In genomic region chr19:18716374-18716773, GRCm38 (mm10) we compare ENCODE assay signal across 8 mouse cellular contexts. TPM values are rescaled to one million over a fixed set of nuclear protein-coding genes. Genes with fewer than 3 reads are reported as not detected.
DNase-seq lines count a peak whose midpoint lies in the region; ATAC-seq and TF ChIP-seq lines count a peak whose summit lies in the region.

No protein-coding gene starts in this region.

- H3K4me3 ChIP-seq in hindbrain, embryonic 11.5 days (ENCODE audit: low read depth, low read length), result no peak overlapping the region
- H3K4me3 ChIP-seq in hindbrain, embryonic 13.5 days, result no peak overlapping the region
- H3K4me3 ChIP-seq in stomach, postnatal 0 days (ENCODE audit: low read depth, low read length), result no peak overlapping the region

- no peak for ATAC-seq in hindbrain, embryonic 11.5 days (ENCODE audit: low FRiP score)
- ATAC-seq in hindbrain, embryonic 13.5 days (ENCODE audit: low FRiP score), result no peak
- peak; percentile 45 for ATAC-seq in megakaryocyte progenitor cell, adult 5-6 weeks (replicated peaks; ENCODE audit: poor library complexity)
- no peak for ATAC-seq in stomach, postnatal 0 days (ENCODE audit: low FRiP score, low TSS enrichment)

- H3K4me2 ChIP-seq in hindbrain, embryonic 11.5 days (replicated peaks; ENCODE audit: low read depth, low read length), result no peak overlapping the region
- H3K4me2 ChIP-seq in hindbrain, embryonic 13.5 days, result no peak overlapping the region
- no peak overlapping the region for H3K4me2 ChIP-seq in stomach, postnatal 0 days (replicated peaks; ENCODE audit: low read depth)

- no peaks in the 10 kb centered on the region for H3K36me3 ChIP-seq in hindbrain, embryonic 11.5 days (ENCODE audit: control insufficient read depth, insufficient read depth, low read length)
- H3K36me3 ChIP-seq in hindbrain, embryonic 13.5 days, result peaks cover 10% of the 10 kb centered on the region; the same call in 1 of the 2 replicates
- H3K36me3 ChIP-seq in stomach, postnatal 0 days (ENCODE audit: control insufficient read depth, insufficient read depth, low read length), result 0 out of 2 replicates have a peak, but pooled peaks cover 2% of the 10 kb centered on the region

- no peaks in the 10 kb centered on the region for H3K27me3 ChIP-seq in hindbrain, embryonic 11.5 days (ENCODE audit: control insufficient read depth, insufficient read depth, low read length)
- no peaks in the 10 kb centered on the region for H3K27me3 ChIP-seq in hindbrain, embryonic 13.5 days
- no peaks in the 10 kb centered on the region for H3K27me3 ChIP-seq in stomach, postnatal 0 days (ENCODE audit: control insufficient read depth, insufficient read depth, low read length)

- H3K9me3 ChIP-seq in hindbrain, embryonic 11.5 days (ENCODE audit: control insufficient read depth, low read length), result no peaks in the 10 kb centered on the region
- no peaks in the 10 kb centered on the region for H3K9me3 ChIP-seq in hindbrain, embryonic 13.5 days
- no peaks in the 10 kb centered on the region for H3K9me3 ChIP-seq in stomach, postnatal 0 days (ENCODE audit: control insufficient read depth, low read length)

- DNase-seq in hindbrain, embryonic 11.5 days (ENCODE audit: low spot score), result peak; percentile 82
- peak; percentile 17 for DNase-seq in Muller cell, postnatal 12 days (ENCODE audit: inconsistent ontology term)
- peak; percentile 86 to 88 for DNase-seq in cerebellum, postnatal 14 days
- peak; percentile 24 to 61 for DNase-seq in gastrocnemius, postnatal 4 days (ENCODE audit: low spot score in 2 of 2)
- DNase-seq in layer of hippocampus, postnatal 10 days (ENCODE audit: low spot score in 2 of 2), result peak; percentile 73 to 80
- DNase-seq in stomach, postnatal 0 days (ENCODE audit: low spot score), result peak; percentile 68

- no peaks in the 10 kb centered on the region; the same call in 1 of the 2 replicates for H3K4me1 ChIP-seq in hindbrain, embryonic 11.5 days (replicated peaks; ENCODE audit: control insufficient read depth, insufficient read depth, low read length)
- peaks cover 24% of the 10 kb centered on the region for H3K4me1 ChIP-seq in hindbrain, embryonic 13.5 days (replicated peaks)
- H3K4me1 ChIP-seq in stomach, postnatal 0 days (replicated peaks; ENCODE audit: control insufficient read depth, insufficient read depth), result no peaks in the 10 kb centered on the region; the same call in 1 of the 2 replicates

- no peak overlapping the region for H3K9ac ChIP-seq in hindbrain, embryonic 11.5 days (ENCODE audit: low read depth, low read length)
- no peak overlapping the region for H3K9ac ChIP-seq in hindbrain, embryonic 13.5 days
- no peak overlapping the region for H3K9ac ChIP-seq in stomach, postnatal 0 days (ENCODE audit: low read length)

- no peak for TF ChIP-seq EP300 in stomach, postnatal 0 days (optimal IDR thresholded peaks at IDR 0.05)

- peak; percentile 89 for TF ChIP-seq CTCF in stomach, postnatal 0 days (IDR thresholded peaks at IDR 0.05; ENCODE audit: low read depth)

- H3K27ac ChIP-seq in hindbrain, embryonic 11.5 days (ENCODE audit: low read depth, low read length), result no peak overlapping the region
- H3K27ac ChIP-seq in hindbrain, embryonic 13.5 days, result no peak overlapping the region
- no peak overlapping the region for H3K27ac ChIP-seq in stomach, postnatal 0 days (replicated peaks)

- WGBS in hindbrain, embryonic 11.5 days, result 56% methylated on average over 1 of the region's 1 CpGs
- 35% methylated on average over 1 of the region's 1 CpGs for WGBS in hindbrain, embryonic 13.5 days
- WGBS in stomach, postnatal 0 days, result 21% methylated on average over 1 of the region's 1 CpGs

RNA-seq across cellular contexts. Expression of gene D030056L22Rik, which starts 3.4 kb away (rescaled TPM):
- polyA plus RNA-seq in hindbrain, embryonic 11.5 days (2014; fragmentation: Nextera tagmentation; extraction: Ambion mirVana), result 78.6 and 92.3 TPM in 2 replicates
- polyA plus RNA-seq in hindbrain, embryonic 13.5 days (2015; fragmentation: Nextera tagmentation; extraction: Ambion mirVana), result 53.8 and 61.1 TPM in 2 replicates
- total RNA-seq in gastrocnemius, postnatal 4 days (2021), result 1 to 10 TPM; 4.8 TPM
- 10 to 100 TPM; 22.9 to 23.0 TPM for total RNA-seq in layer of hippocampus, postnatal 10 days (2021)
- 37.3 and 51.3 TPM in 2 replicates for total RNA-seq in megakaryocyte progenitor cell, adult 5-6 weeks (2015)
- 22.7 and 25.5 TPM in 2 replicates for total RNA-seq in megakaryocyte progenitor cell, adult 5-6 weeks (2017)
- 11.4 and 12.8 TPM in 2 replicates for polyA plus RNA-seq in stomach, postnatal 0 days (2015; fragmentation: Nextera tagmentation; extraction: Ambion mirVana)

RNA-seq across cellular contexts. Expression of gene Trpm6, which starts 33.4 kb away (rescaled TPM):
- 0.25 and 0.43 TPM in 2 replicates for polyA plus RNA-seq in hindbrain, embryonic 11.5 days (2014; fragmentation: Nextera tagmentation; extraction: Ambion mirVana)
- polyA plus RNA-seq in hindbrain, embryonic 13.5 days (2015; fragmentation: Nextera tagmentation; extraction: Ambion mirVana), result 0.25 and 0.30 TPM in 2 replicates
- under 1 TPM; 0.27 to 0.47 TPM for total RNA-seq in gastrocnemius, postnatal 4 days (2021)
- total RNA-seq in layer of hippocampus, postnatal 10 days (2021), result 1 to 10 TPM in 1 of 2 experiments, under 1 TPM in 1; 0.76 to 1.0 TPM
- 0.32 TPM in 1 of 2 replicates, not detected in the other for total RNA-seq in megakaryocyte progenitor cell, adult 5-6 weeks (2015)
- not detected in 2 replicates for total RNA-seq in megakaryocyte progenitor cell, adult 5-6 weeks (2017)
- polyA plus RNA-seq in stomach, postnatal 0 days (2015; fragmentation: Nextera tagmentation; extraction: Ambion mirVana), result 0.01 and 0.05 TPM in 2 replicates

RNA-seq across cellular contexts. Expression of gene Carnmt1, which starts 45.8 kb away (rescaled TPM):
- polyA plus RNA-seq in hindbrain, embryonic 11.5 days (2014; fragmentation: Nextera tagmentation; extraction: Ambion mirVana), result 25.1 and 30.9 TPM in 2 replicates
- 15.2 and 15.8 TPM in 2 replicates for polyA plus RNA-seq in hindbrain, embryonic 13.5 days (2015; fragmentation: Nextera tagmentation; extraction: Ambion mirVana)
- 10 to 100 TPM; 27.7 to 28.0 TPM for total RNA-seq in gastrocnemius, postnatal 4 days (2021)
- total RNA-seq in layer of hippocampus, postnatal 10 days (2021), result 10 to 100 TPM; 11.4 to 11.6 TPM
- 34.2 and 38.6 TPM in 2 replicates for total RNA-seq in megakaryocyte progenitor cell, adult 5-6 weeks (2015)
- total RNA-seq in megakaryocyte progenitor cell, adult 5-6 weeks (2017), result 23.2 and 30.4 TPM in 2 replicates
- 18.4 and 18.6 TPM in 2 replicates for polyA plus RNA-seq in stomach, postnatal 0 days (2015; fragmentation: Nextera tagmentation; extraction: Ambion mirVana)

Comparison
In these comparisons a context has a peak if more than half of its experiments do, and no peak if none do; other contexts are left out.
1. DNase-seq: peak in every context shown above with its lines; median percentile 87 in cerebellum, postnatal 14 days; 82 in hindbrain, embryonic 11.5 days; 76 in layer of hippocampus, postnatal 10 days; 68 in stomach, postnatal 0 days; 42 in gastrocnemius, postnatal 4 days; 17 in Muller cell, postnatal 12 days.
2. RNA of gene D030056L22Rik, which starts 3.4 kb away (total RNA-seq): 22.7 to 51.3 TPM in megakaryocyte progenitor cell, adult 5-6 weeks and 22.9 to 23.0 TPM in layer of hippocampus, postnatal 10 days; 4.8 TPM in gastrocnemius, postnatal 4 days; every median in the first group is over 4 times any median in the second.